Mouse (Mus musculus) forebrain, embryonic 16.5 days (tissue): Measurements from ENCODE around the gene Hist2h2ab. TPM values are rescaled to one million over a fixed set of nuclear protein-coding genes. Genes with fewer than 3 reads are reported as not detected.

ENCODE experiments used
- ATAC-seq: fragments of 200-750 bp; cut with Nextera tagmentation; 2 replicates; pipeline ENCODE4 v1.8.0; 2017; ENCODE audit warnings: mild to moderate bottlenecking, moderate library complexity
- H3K27ac ChIP-seq: fragments of 300-500 bp; sonication (generic); 2 replicates; pipeline ENCODE4 v1.5.1; 2014; ENCODE audit warnings: low read length, control low read depth
- H3K27me3 ChIP-seq: fragments of 300-500 bp; sonication (generic); replicated peaks from 2 replicates; pipeline ENCODE4 v1.6.1; 2014; ENCODE audit warnings: low read length; ENCODE audit not compliant: control insufficient read depth, insufficient read depth
- H3K36me3 ChIP-seq: fragments of 300-500 bp; sonication (generic); 2 replicates; pipeline ENCODE4 v1.6.1; 2014; ENCODE audit not compliant: control insufficient read depth, insufficient read depth
- H3K4me1 ChIP-seq: fragments of 300-500 bp; sonication (generic); replicated peaks from 2 replicates; pipeline ENCODE4 v1.6.1; 2014; ENCODE audit warnings: low read length; ENCODE audit not compliant: control insufficient read depth, insufficient read depth
- H3K4me2 ChIP-seq: fragments of 300-500 bp; sonication (generic); 2 replicates; pipeline ENCODE4 v1.6.1; 2014; ENCODE audit warnings: mild to moderate bottlenecking, low read length, control low read depth
- H3K4me3 ChIP-seq: fragments of 300-500 bp; sonication (generic); replicated peaks from 2 replicates; pipeline ENCODE4 v1.5.1; 2014; ENCODE audit warnings: mild to moderate bottlenecking, low read length, control low read depth
- H3K9ac ChIP-seq: fragments of 300-500 bp; sonication (generic); replicated peaks from 2 replicates; pipeline ENCODE4 v1.6.1; 2014; ENCODE audit warnings: low read depth, low read length, control low read depth
- H3K9me3 ChIP-seq: fragments of 300-500 bp; sonication (generic); 2 replicates; pipeline ENCODE4 v1.6.1; 2016; ENCODE audit warnings: low read length; ENCODE audit not compliant: control insufficient read depth
- WGBS: fragments of 180-500 bp; shearing (Covaris S2); extraction: QIAGEN DNeasy Blood & Tissue Kit; methylation state at CpG from one replicate; pipeline ENCODE4 v1.1.7; 2014; 5-methylcytosine and 5-hydroxymethylcytosine counted together
- polyA plus RNA-seq: library from polyadenylated mRNA; unstranded; fragments of >200 nt; fragmentation: Nextera tagmentation; extraction: Ambion mirVana; gene quantifications from 2 replicates; pipeline ENCODE4 v1.2.1, GENCODE M21; 2015

Gene Hist2h2ab
- polyA plus RNA-seq, 1 experiment from 2014 or later: not detected

DNA sequence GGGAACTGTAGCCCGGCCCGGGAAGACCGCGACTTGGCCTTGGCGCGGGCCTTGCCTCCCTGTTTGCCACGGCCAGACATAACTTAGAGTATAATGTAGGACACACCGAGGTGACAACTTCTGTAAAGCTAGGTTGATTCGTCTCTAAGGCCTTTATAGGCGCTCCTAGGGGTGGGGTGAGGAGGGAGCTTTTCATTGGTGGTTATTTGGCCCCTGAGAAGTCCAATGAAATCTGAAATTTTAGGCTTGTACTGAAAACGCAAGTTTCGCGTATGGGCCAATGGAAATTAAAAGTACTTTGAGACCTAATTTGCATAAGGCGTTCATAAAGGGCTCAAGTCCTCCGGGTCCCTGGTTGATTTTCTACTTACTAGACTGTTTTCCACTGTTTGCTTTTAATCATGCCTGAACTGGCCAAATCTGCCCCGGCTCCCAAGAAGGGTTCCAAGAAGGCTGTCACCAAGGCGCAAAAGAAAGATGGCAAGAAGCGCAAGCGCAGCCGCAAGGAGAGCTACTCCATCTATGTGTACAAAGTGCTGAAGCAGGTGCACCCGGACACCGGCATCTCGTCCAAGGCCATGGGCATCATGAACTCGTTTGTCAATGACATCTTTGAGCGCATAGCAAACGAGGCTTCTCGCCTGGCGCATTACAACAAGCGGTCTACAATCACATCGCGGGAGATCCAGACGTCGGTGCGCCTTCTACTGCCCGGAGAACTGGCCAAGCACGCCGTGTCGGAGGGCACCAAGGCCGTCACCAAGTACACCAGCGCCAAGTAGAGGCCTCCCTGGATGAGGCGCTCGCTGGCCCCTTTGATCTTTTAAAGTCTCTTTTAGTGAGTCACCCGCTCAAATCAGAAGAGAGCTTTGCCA lies 1.3 kb downstream of the Hist2h2ab start, which contains the start of the genes Hist2h2ac and Hist2h2be:
TSS of gene Hist2h2ac (minus strand) at position 116 of the 875 bp plus-strand sequence.
TSS of gene Hist2h2be (plus strand) at position 355 of the 875 bp plus-strand sequence.
- H3K4me3 ChIP-seq: peak within 1 kb of the TSS; percentile 72
- H3K27ac ChIP-seq: peak within 1 kb of the TSS; percentile 98
- peaks cover 23% of the 10 kb centered on the region for H3K4me1 ChIP-seq
- H3K4me2 ChIP-seq: peak within 1 kb of the TSS; percentile 86
- no peaks in the 10 kb centered on the region for H3K9me3 ChIP-seq
- H3K36me3 ChIP-seq: no peaks in the 10 kb centered on the region
- ATAC-seq: peak; percentile 80
- under 1% methylated on average over 43 of the region's 43 CpGs for WGBS
- peak within 1 kb of the TSS; percentile 76 for H3K9ac ChIP-seq
- no peaks in the 10 kb centered on the region for H3K27me3 ChIP-seq

DNA sequence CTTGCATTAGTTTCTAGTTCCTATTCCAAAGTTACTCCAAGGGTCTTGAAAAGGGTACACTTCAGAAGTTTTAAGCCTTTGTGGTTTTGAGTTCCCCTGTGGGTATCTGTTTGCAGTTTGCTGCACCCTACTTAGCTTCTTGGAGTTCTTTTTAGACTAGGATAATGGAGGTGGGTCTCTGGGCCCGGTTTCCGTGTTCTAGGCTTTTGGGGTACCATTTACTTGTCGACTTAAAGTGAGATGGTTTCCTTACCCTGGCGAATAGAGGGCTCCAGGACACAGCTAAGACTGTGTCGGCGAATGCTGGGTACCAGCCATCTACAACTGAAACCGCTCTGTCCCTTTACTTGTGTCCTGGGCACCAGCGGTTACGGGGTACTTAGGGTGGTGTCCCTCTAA lies 2.0 kb downstream of the Hist2h2ab start:
- peak overlapping the region; percentile 72 for H3K4me3 ChIP-seq
- peaks cover 25% of the 10 kb centered on the region for H3K4me1 ChIP-seq
- H3K27ac ChIP-seq: peak overlapping the region; percentile 98
- no peaks in the 10 kb centered on the region for H3K9me3 ChIP-seq
- no peaks in the 10 kb centered on the region for H3K36me3 ChIP-seq
- no peaks in the 10 kb centered on the region for H3K27me3 ChIP-seq
- ATAC-seq: no peak
- 4% methylated on average over 9 of the region's 9 CpGs for WGBS
- H3K9ac ChIP-seq: peak overlapping the region; percentile 68
- peak overlapping the region; percentile 86 for H3K4me2 ChIP-seq

DNA sequence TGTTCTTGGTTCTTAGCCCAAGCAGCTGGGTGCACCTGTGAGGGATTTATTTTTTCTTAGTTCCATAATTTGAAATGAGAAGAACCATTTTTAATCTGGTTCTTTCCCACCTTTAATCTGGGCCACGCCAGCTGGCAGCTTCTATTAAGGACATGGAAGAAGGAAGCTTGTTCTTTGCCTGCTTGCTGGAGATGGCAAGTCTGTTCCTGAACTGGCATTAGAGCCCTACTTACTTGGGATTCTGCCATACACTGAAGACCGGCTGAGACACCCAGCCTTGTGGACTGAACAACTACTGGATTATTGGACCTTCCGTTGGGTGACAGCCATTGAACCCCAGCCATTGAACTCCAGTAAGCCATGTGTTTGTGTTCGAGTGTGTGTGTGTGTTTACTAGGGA lies 3.1 kb downstream of the Hist2h2ab start:
- Histone ChIP-seq H3K9me3 (no peaks in the 10 kb centered on the region), H3K27me3 (no peaks in the 10 kb centered on the region), H3K27ac (no peak overlapping the region), H3K4me2 (peak overlapping the region; percentile 86), H3K4me3 (no peak overlapping the region), H3K9ac (no peak overlapping the region), H3K4me1 (peaks cover 25% of the 10 kb centered on the region), H3K36me3 (no peaks in the 10 kb centered on the region)
- no peak for ATAC-seq
- 76% methylated on average over 4 of the region's 4 CpGs for WGBS

DNA sequence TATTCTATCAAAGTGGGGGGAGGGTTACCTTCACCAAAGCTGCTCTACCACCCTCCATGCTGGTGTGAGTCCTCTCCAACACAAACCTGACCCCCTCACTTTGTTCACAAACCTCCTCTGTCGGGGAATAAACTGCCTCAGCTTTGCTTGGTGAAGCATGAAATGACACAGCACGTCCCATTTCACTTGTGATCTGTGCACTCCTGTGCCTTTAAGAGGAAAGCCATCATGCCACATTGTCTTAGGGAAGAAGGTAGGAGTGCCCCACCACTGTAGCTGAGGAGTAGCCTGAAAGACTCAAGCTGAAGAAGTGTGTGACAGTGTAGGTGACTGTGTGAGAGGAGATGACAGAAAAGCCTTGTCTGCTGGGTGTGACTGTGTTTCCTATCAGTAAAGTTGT lies 5.8 kb downstream of the Hist2h2ab start:
- H3K4me2 ChIP-seq: no peak overlapping the region
- H3K9me3 ChIP-seq: no peaks in the 10 kb centered on the region
- 11% methylated on average over 2 of the region's 2 CpGs for WGBS
- no peak for ATAC-seq
- H3K27ac ChIP-seq: no peak overlapping the region
- no peaks in the 10 kb centered on the region for H3K27me3 ChIP-seq
- peaks cover 19% of the 10 kb centered on the region for H3K4me1 ChIP-seq
- no peak overlapping the region for H3K4me3 ChIP-seq
- no peaks in the 10 kb centered on the region for H3K36me3 ChIP-seq
- H3K9ac ChIP-seq: no peak overlapping the region

DNA sequence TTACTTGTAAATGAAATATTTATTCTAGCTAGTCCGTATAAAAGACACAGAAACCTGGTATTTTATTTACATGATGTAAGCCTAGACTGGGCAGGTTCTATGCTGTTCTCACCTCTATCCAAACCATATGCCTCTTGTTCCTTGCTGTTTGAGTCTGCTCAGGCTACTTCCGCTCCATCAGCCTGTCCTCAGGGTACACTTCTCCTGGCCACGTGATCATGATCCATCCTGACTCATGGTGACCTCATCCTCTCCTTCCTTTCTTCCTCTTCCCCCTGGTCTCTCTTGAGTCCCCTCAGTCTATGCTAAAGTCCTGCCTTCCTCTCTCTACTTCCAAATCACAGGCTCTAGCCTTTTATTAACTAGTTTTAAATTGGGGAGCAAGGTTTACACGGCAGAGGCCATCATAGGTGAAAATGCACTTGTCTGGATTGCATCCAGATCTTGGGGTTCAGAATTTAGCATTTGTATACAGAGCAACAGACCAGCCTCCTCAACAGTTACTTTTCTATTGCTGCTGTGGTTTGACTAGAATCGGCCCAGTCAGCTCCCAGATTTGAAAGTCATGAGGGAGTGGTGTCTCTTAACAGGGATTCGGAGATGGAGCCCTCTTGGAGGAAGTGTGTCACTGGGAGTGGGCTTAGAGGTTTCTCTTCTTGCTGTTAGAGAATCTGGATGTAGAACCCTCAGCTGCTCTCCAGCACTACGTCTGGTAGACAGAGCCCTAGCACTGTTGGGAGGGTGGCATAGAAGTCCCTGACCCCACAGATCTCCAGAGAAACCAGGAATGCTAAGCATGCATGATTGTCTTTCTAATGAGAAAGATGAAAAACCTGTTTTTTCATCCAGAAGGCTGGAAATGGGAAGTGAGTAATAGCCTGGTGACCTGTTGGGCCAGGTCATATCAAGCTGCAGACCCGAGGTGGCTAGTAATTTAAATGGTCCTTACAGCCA lies 7.3 kb downstream of the Hist2h2ab start:
- peaks cover 11% of the 10 kb centered on the region for H3K4me1 ChIP-seq
- H3K4me2 ChIP-seq: no peak overlapping the region
- no peaks in the 10 kb centered on the region for H3K27me3 ChIP-seq
- H3K9ac ChIP-seq: no peak overlapping the region
- H3K9me3 ChIP-seq: no peaks in the 10 kb centered on the region
- H3K36me3 ChIP-seq: no peaks in the 10 kb centered on the region
- ATAC-seq: no peak
- 75% methylated on average over 8 of the region's 8 CpGs for WGBS
- no peak overlapping the region for H3K4me3 ChIP-seq
- H3K27ac ChIP-seq: no peak overlapping the region

DNA sequence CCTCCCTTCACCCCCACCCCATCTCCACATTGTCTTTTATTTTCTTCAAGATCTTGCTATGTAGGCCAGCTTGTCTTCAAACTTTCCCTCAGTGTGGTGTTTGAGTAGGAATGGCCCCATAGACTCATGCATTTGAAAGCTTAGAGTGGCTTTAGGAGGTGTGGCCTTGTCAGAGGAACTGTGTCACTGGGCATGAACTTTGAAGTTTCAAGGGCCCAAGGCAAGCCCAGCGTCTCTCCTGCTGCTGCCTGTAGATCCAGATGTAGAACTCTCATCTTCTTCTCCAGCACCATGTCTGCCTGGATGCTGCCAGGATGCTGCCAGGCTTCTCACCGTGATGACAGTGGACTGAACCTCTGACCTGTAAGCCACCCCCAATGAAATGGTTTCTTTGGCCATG lies 9.2 kb downstream of the Hist2h2ab start:
- 84% methylated on average over 2 of the region's 2 CpGs for WGBS
- no peak for ATAC-seq

DNA sequence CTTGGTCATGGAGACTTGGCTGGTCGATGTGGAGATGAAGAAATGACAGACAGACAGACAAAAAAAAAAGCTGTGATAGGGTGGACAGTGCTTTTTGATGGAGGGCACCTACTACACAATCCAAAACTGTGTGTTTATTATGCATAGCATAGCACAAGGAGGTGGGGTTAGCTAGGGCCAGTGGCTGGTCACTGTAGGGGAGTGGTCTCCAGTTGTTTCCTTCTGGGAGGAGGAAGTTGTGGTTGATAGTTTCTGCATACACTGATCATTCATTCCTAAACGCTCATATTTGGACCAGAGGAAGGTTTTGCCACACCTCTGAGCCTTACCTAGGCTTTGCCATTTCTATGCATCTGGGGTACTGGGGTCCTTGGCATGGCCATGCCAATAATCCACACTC lies 10.7 kb downstream of the Hist2h2ab start:
- peaks cover 6% of the 10 kb centered on the region; the same call in 1 of the 2 replicates for H3K4me1 ChIP-seq
- H3K9ac ChIP-seq: no peak overlapping the region
- no peak overlapping the region for H3K4me2 ChIP-seq
- H3K36me3 ChIP-seq: no peaks in the 10 kb centered on the region
- no peak overlapping the region for H3K27ac ChIP-seq
- H3K4me3 ChIP-seq: no peak overlapping the region
- no peak for ATAC-seq
- WGBS: 85% methylated on average over 2 of the region's 2 CpGs
- H3K9me3 ChIP-seq: no peaks in the 10 kb centered on the region
- H3K27me3 ChIP-seq: no peaks in the 10 kb centered on the region

More for the DNA sequence above, 9.2 kb downstream of the Hist2h2ab start:
- Histone ChIP-seq H3K36me3 (no peaks in the 10 kb centered on the region), H3K4me1 (peaks cover 6% of the 10 kb centered on the region), H3K9ac (no peak overlapping the region), H3K27ac (no peak overlapping the region), H3K27me3 (no peaks in the 10 kb centered on the region), H3K4me3 (no peak overlapping the region), H3K4me2 (no peak overlapping the region), H3K9me3 (no peaks in the 10 kb centered on the region)

DNA sequence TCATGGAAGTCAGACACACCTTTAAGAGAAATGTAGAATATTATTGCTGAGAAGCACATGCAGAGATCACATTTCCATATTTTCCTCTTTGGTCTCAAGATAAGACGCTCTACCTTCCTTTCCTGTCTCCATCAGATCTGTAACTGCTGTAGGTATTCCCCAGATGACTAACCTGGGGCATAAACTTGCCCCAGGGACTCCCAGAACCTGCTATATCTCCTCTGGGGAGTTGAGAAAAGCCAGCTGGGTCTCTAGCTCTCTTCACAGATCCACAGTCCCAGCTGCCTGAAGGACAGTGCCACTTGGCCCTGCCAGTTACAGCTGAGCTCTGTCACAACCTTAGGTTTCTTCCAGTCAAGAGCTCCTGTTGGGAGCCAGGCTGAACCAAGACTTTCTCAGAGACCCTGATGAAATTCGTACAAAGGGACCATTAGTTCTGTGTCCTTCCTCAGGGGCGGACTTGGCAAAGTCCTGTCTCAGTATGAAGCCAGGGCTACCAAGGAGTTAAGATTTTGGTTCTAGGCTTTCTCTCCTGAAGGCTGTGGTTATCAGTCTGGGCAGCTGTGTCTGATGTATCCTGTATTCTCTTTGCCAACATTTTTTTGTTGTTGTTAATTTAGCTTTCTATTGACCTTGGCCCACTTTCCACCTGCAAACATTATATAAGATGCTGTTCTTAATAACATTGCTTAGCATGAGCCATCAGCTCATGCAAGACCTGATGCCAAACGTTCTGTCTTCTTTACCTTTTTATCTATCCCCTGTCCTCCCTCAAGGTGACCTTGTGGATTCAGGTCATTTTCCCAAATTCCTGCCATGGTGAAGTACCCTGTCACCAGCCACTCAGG lies 11.5 kb downstream of the Hist2h2ab start:
- WGBS: 76% methylated on average over 4 of the region's 4 CpGs

More for the DNA sequence above, 11.5 kb downstream of the Hist2h2ab start:
- no peaks in the 10 kb centered on the region for H3K9me3 ChIP-seq
- no peaks in the 10 kb centered on the region for H3K27me3 ChIP-seq
- peaks cover under 1% of the 10 kb centered on the region; the same call in 1 of the 2 replicates for H3K4me1 ChIP-seq
- no peak overlapping the region for H3K27ac ChIP-seq
- no peak overlapping the region for H3K9ac ChIP-seq
- no peaks in the 10 kb centered on the region for H3K36me3 ChIP-seq
- H3K4me3 ChIP-seq: no peak overlapping the region
- ATAC-seq: no peak
- H3K4me2 ChIP-seq: no peak overlapping the region
